Mouse (Mus musculus): ENCODE data around the gene Pax7. TPM values are rescaled to one million over a fixed set of nuclear protein-coding genes. Genes with fewer than 3 reads are reported as not detected.

Pax7 gene
- polyA plus RNA-seq, 1 experiment from 2014 or later: 1.1 TPM

DNA sequence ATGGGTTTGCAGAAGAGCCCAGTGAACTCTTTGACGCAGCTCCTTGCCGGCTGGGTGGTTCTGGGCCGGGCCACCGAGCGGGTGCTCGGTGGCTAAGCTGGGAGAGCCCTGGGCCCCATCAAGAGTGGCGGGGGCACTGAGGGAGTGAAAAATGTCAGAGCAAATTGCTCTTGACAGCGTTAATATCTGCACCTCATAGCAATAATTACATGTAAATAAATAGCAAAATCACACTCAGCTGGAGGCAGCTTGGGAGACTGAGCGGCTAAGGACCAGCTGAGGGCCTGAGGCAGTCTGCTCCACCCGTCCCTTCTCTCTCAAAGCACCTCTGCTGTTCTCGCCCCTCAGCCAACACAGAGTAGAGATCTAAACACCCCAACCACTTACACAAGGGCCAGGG, 72.6 kb downstream of the Pax7 start:
- H3K27ac ChIP-seq: peak overlapping the region; percentile 40
- H3K4me2 ChIP-seq (replicated peaks): no peak overlapping the region
- H3K9me3 ChIP-seq (replicated peaks): no peaks in the 10 kb centered on the region
- 44% methylated on average over 11 of the region's 11 CpGs for WGBS
- H3K4me3 ChIP-seq: no peak overlapping the region
- H3K36me3 ChIP-seq: no peaks in the 10 kb centered on the region
- peaks cover 62% of the 10 kb centered on the region for H3K4me1 ChIP-seq
- no peak overlapping the region for H3K9ac ChIP-seq
- peak; percentile 12; the same call in 1 of the 2 replicates for ATAC-seq (ENCODE audit: low FRiP score)
- H3K27me3 ChIP-seq: peaks cover 36% of the 10 kb centered on the region

DNA sequence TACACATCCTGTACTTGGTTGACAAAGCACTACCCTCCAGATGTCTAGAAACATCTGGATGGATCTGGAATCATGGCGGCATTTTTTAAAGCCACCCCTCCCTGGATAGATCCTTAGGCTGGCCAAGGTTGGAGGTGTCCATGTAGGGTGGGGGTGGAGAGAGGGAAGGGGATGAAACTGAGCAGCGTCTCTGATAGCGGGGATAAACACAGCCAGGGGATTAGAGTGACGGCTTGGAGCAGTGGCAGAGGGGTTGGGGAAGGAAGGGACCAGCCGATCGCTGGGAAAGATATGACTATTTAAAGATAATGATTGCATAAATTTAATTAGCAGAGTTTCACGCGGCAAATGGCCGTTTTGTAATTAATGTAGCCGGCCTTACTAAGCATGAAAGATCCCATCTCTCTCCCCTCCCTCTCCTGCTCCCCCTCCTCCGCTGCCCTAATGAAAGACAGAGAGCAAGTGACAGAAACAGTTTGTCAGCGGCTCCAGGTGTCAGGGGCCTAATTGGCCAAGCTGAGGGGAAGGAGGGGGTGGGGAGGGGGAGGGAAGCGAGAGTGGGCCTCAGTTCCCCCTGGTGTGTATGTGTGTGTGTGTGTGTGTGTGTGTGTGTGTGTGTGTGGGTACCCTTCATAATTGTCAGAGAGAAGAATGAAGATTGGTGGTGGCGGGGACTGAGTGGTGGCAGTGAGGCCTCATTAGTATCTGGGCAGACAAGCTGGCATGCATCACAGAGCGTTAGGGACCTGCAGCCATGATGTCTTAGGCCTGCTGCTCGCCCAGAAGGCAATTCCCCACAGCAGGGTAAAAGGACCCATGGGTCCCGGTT, 74.6 kb downstream of the Pax7 start:
- peak overlapping the region; percentile 62 for H3K27ac ChIP-seq
- WGBS: 11% methylated on average over 17 of the region's 17 CpGs
- 0 out of 2 replicates have a peak overlapping the region, but pooled peaks have one; percentile 24 for H3K4me2 ChIP-seq (replicated peaks)
- ATAC-seq (ENCODE audit: low FRiP score): peak; percentile 67
- peaks cover 71% of the 10 kb centered on the region for H3K4me1 ChIP-seq
- no peak overlapping the region for H3K9ac ChIP-seq
- peaks cover 42% of the 10 kb centered on the region for H3K27me3 ChIP-seq
- no peaks in the 10 kb centered on the region for H3K36me3 ChIP-seq
- no peak overlapping the region for H3K4me3 ChIP-seq
- no peaks in the 10 kb centered on the region for H3K9me3 ChIP-seq (replicated peaks)

DNA sequence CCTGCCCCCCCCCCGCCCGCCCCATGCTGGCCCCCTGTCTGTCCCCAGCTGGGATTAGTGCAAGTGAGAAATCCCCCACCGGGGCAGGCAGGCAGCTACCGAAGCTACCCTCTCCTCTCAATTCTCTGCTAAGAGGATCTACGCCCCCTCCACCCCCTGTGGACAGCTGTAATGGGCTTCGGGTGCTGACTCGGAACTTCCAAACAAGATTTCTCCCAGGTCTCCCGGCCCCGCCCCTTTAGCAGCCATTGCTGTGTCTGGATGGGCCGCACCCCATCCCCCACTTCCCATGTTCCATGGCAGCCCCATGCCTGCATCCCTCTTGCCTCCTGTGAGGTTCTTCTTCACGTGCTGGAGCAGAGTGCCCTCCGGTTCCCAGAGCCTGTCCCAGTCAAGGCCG, 76.4 kb downstream of the Pax7 start:
- ATAC-seq (ENCODE audit: low FRiP score): no peak
- H3K9me3 ChIP-seq (replicated peaks): no peaks in the 10 kb centered on the region
- WGBS: 7% methylated on average over 12 of the region's 13 CpGs
- no peak overlapping the region for H3K4me2 ChIP-seq (replicated peaks)
- no peak overlapping the region for H3K27ac ChIP-seq
- H3K36me3 ChIP-seq: no peaks in the 10 kb centered on the region
- H3K4me1 ChIP-seq: peaks cover 55% of the 10 kb centered on the region
- H3K4me3 ChIP-seq: no peak overlapping the region
- H3K27me3 ChIP-seq: peaks cover 24% of the 10 kb centered on the region
- no peak overlapping the region for H3K9ac ChIP-seq

DNA sequence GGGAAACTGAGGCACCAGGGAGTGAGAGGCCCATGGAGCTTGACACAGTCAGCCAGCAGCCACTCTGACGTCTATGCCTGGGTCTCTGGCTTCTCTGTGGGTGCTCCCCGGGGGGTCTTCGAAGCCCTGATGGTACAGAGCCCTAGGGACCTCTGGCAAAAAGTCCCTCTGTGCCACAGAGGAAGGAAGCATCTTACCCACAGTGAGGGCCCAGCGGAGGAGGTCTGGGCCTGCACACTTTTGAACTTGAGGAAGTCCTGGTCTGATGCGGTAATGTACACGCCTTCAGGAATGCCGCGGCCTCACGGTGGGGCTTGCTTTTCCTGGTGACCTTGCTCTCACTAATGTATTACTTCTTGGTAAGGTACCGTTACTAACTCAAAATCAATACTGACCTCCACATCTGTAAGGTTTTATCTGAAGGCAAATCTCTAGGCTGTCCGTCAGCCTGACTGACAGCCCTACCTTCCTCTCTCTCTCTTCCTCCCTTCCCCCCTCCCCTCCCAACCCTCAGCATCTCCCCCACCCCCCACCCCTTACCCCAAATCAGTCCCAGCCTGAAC, 79.1 kb downstream of the Pax7 start:
- 47% methylated on average over 11 of the region's 11 CpGs for WGBS
- H3K27ac ChIP-seq: no peak overlapping the region

DNA sequence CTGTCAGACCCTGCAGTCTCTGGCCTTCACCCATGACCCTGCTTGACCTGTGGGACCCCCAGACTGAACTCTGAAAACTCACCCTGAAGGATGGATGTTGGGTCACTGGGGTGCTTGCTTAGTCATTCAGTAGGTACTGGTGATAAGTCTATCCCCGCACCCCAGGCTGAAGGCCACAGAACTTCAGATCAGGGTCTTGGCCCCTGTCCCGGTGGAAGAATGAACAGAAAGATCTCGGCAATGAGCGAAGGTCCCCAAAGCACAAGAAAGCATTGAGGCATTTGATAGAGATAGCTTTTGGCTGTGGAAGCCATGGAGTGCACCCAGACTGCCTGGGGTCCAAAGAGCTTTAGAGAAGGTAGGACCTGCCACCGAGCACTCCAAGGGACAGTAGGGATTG, 82.4 kb downstream of the Pax7 start:
- no peak overlapping the region for H3K27ac ChIP-seq
- 92% methylated on average over 5 of the region's 5 CpGs for WGBS
- peaks cover 15% of the 10 kb centered on the region for H3K4me1 ChIP-seq
- no peak overlapping the region for H3K4me3 ChIP-seq
- no peak for ATAC-seq (ENCODE audit: low FRiP score)
- H3K9me3 ChIP-seq (replicated peaks): no peaks in the 10 kb centered on the region
- no peak overlapping the region for H3K9ac ChIP-seq
- no peak overlapping the region for H3K4me2 ChIP-seq (replicated peaks)
- no peaks in the 10 kb centered on the region for H3K36me3 ChIP-seq
- H3K27me3 ChIP-seq: peaks cover 11% of the 10 kb centered on the region; the same call in 1 of the 2 replicates

More for the DNA sequence above, 79.1 kb downstream of the Pax7 start:
- Histone ChIP-seq H3K4me1 (peaks cover 37% of the 10 kb centered on the region), H3K9me3 (replicated peaks) (no peaks in the 10 kb centered on the region), H3K9ac (peak overlapping the region; percentile 41; the same call in 1 of the 2 replicates), H3K36me3 (no peaks in the 10 kb centered on the region), H3K4me2 (replicated peaks) (no peak overlapping the region), H3K27me3 (peaks cover 15% of the 10 kb centered on the region), H3K4me3 (no peak overlapping the region)
- ATAC-seq (ENCODE audit: low FRiP score): no peak

DNA sequence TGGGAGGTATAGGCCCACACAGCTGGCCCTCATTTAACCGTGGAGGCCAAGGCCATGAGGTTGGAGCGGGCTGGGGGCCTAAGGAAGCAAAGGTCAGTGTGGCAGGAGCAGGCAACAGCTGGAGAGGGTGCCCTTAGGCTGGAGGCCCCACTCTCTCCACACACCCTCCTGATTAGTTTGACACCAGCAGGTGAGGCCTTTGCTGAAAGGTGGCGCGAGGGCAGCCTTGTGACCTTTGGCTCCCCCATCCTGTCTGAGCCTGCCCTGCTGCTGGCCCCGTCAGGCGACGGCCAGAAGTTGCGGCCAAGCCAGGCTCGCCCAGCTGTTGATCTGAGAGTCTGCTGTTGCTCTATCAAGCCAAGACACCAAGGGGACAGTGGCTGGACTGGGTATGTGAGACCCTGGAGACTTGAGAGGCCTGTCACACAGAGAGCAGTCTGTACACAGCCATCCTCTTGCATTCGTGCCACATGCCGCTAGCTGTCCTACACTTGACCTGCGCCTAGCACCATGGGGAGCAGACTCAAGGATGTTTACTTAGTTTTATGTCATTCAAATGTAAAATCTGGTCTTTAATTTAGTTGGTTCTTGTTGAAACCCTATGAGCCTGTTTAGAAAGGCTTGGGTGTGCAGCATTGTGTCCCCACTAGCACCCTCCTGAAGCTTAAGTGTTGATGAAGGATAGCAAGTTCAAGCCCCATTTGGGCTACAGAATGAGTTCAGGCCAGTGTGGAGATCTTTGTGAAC, 86.0 kb downstream of the Pax7 start:
- H3K36me3 ChIP-seq: no peaks in the 10 kb centered on the region
- no peaks in the 10 kb centered on the region for H3K27me3 ChIP-seq
- H3K4me1 ChIP-seq: peaks cover 15% of the 10 kb centered on the region
- H3K27ac ChIP-seq: no peak overlapping the region
- no peak overlapping the region for H3K4me3 ChIP-seq
- H3K9ac ChIP-seq: no peak overlapping the region
- 43% methylated on average over 12 of the region's 12 CpGs for WGBS
- H3K9me3 ChIP-seq (replicated peaks): no peaks in the 10 kb centered on the region
- H3K4me2 ChIP-seq (replicated peaks): no peak overlapping the region
- no peak for ATAC-seq (ENCODE audit: low FRiP score)

DNA sequence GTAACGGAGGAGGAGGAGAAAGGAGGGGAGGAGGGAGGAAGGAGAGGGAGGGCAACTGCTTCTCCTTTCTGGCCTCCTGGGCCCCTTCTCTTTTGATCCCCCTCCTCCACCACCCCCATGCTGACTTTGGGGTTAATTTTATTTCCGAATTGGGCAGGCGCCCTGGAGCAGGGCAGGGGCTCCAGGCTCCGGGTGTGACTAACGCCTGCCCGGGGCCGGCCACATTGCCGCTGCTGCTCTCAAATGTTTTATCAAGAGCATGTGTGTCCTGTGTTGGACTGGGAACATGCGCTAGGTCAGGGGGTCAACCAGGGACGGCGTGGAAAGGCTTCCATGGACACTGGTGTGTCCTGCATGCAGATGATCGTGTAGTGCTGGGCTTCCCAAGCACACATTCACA, 87.2 kb downstream of the Pax7 start:
- no peak overlapping the region for H3K27ac ChIP-seq
- no peaks in the 10 kb centered on the region for H3K36me3 ChIP-seq
- ATAC-seq (ENCODE audit: low FRiP score): no peak
- no peak overlapping the region for H3K9ac ChIP-seq
- peaks cover 15% of the 10 kb centered on the region for H3K4me1 ChIP-seq
- WGBS: 47% methylated on average over 12 of the region's 12 CpGs
- H3K9me3 ChIP-seq (replicated peaks): no peaks in the 10 kb centered on the region
- no peak overlapping the region for H3K4me3 ChIP-seq
- no peak overlapping the region for H3K4me2 ChIP-seq (replicated peaks)
- no peaks in the 10 kb centered on the region for H3K27me3 ChIP-seq

DNA sequence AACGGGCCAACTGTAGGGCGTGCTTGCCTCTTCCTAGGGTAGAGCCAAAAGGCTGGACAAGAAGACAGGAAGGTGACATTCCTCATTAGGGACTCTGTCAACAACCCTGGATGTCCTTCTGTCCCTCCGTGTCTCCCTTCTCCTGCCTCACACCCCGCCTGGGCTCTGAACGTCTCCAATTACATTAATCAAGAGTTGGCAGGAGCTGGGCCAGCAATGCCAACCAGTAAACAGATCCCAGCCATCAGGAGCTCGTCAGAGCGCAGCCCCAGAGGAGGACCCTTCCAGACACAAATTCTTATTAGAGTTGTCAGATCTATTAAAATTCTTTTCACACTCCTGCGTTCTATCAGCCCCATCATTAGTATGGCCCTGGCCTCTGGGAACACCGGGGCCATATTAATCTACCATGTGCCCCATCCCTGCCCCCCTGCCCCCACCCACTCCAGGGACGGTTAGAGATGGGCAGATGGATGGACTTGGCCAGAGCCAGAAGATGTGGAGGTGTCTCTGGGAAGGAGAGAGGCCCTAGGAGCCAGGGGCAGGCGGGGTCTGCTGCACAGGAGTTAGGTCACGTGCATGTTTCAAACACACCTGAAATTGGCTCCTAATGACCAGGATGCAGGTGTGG, 88.4 kb downstream of the Pax7 start:
- H3K9ac ChIP-seq: no peak overlapping the region
- no peak overlapping the region for H3K4me2 ChIP-seq (replicated peaks)
- 0 out of 2 replicates have a peak, but pooled peaks cover 6% of the 10 kb centered on the region for H3K36me3 ChIP-seq
- peaks cover 15% of the 10 kb centered on the region for H3K4me1 ChIP-seq
- 59% methylated on average over 12 of the region's 12 CpGs for WGBS
- ATAC-seq (ENCODE audit: low FRiP score): no peak; the same call in 1 of the 2 replicates
- H3K27me3 ChIP-seq: no peaks in the 10 kb centered on the region
- no peak overlapping the region for H3K4me3 ChIP-seq
- no peak overlapping the region for H3K27ac ChIP-seq
- no peaks in the 10 kb centered on the region for H3K9me3 ChIP-seq (replicated peaks)

DNA sequence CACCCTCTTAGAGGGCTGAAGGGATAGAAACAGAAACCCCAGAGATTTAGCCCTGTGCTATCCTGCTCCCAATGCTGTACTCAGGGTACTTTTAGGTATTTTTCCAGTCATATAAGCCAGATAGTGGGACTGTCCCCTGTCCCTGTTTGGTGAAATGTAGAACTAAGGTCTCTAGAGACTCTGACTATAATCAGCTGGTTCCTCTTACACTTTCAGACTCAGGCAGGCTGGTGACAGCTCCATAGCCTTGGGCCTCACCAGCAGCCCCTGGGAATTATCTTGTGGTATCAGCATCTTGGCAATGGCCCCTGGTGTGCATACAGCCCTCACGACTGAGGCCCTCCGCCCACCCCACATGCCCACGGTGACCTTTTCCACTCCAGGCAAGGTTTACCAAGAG, 89.7 kb downstream of the Pax7 start:
- Histone ChIP-seq H3K4me3 (no peak overlapping the region), H3K4me1 (peaks cover 15% of the 10 kb centered on the region), H3K9me3 (replicated peaks) (no peaks in the 10 kb centered on the region), H3K27ac (no peak overlapping the region), H3K9ac (no peak overlapping the region), H3K36me3 (0 out of 2 replicates have a peak, but pooled peaks cover 6% of the 10 kb centered on the region), H3K4me2 (replicated peaks) (no peak overlapping the region), H3K27me3 (no peaks in the 10 kb centered on the region)
- no peak for ATAC-seq (ENCODE audit: low FRiP score)
- 82% methylated on average over 3 of the region's 3 CpGs for WGBS

DNA sequence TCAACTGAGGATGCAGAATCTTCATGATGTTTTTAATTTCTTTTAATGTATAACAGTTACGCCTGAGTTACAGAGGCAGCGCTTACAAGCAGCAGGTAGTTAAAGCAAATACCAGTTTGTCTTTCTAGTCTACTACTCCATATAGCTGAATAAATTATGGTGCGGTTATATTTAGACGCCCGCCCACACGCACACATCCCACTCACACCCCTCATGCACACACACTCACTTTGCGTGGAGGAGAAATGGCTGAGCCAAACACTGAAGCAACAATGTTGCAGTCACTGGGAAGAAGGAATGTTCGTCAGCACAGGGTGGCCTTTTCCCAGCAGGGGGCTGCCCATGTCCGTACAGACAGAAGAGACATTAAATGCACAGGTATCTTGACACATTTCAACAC, 96.3 kb downstream of the Pax7 start:
- H3K4me3 ChIP-seq: no peak overlapping the region
- no peaks in the 10 kb centered on the region for H3K27me3 ChIP-seq
- no peak overlapping the region for H3K9ac ChIP-seq
- no peaks in the 10 kb centered on the region for H3K9me3 ChIP-seq (replicated peaks)
- H3K4me2 ChIP-seq (replicated peaks): no peak overlapping the region
- 92% methylated on average over 9 of the region's 9 CpGs for WGBS
- no peaks in the 10 kb centered on the region for H3K4me1 ChIP-seq
- no peak overlapping the region for H3K27ac ChIP-seq
- no peak for ATAC-seq (ENCODE audit: low FRiP score)
- 0 out of 2 replicates have a peak, but pooled peaks cover 6% of the 10 kb centered on the region for H3K36me3 ChIP-seq

DNA sequence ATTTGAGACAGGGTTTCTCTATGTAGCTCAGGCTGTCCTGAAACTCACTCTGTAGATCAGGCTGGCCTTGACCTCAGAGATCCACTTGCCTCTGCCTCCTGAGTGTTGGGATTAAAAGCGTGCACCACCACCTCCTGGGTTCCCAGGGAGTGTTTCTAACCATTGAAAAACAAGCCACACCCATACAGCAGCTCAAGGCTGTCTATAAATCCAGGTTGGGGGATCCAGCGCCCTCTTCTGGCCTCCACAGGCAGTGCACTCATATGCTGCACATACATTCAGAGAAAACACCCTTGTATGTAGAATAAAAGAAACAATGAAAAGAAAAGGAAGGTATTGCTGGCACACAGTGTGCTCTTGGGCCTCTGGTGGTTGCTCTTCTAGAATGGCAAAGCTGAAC, 106.2 kb downstream of the Pax7 start:
- H3K27me3 ChIP-seq: 0 out of 2 replicates have a peak, but pooled peaks cover 6% of the 10 kb centered on the region
- H3K9me3 ChIP-seq (replicated peaks): no peaks in the 10 kb centered on the region
- H3K36me3 ChIP-seq: no peaks in the 10 kb centered on the region
- H3K4me1 ChIP-seq: peaks cover 7% of the 10 kb centered on the region
- 54% methylated on average over 2 of the region's 2 CpGs for WGBS
- H3K4me2 ChIP-seq (replicated peaks): no peak overlapping the region
- no peak overlapping the region for H3K27ac ChIP-seq
- ATAC-seq (ENCODE audit: low FRiP score): no peak
- no peak overlapping the region for H3K4me3 ChIP-seq
- no peak overlapping the region for H3K9ac ChIP-seq

DNA sequence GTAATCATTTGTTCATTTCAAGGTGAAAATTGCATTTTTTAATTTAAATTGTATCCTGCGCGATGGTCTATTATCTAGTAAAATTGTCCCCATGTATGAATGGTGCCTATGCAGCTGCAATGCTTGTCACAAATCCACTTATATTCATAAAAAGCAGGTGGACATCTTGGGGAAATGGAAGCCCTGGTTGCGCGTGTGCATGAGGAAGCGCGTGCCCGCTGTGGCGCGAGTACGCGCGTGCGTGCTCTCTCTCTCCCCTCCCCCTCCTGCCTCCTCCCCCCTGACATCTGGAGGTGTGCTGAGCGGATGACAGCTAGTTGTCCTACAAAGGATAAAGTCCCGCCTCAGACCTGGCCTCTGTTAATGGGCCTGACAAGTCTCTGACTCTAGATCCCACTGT, 107.9 kb downstream of the Pax7 start:
- Histone ChIP-seq H3K27ac (no peak overlapping the region), H3K9ac (no peak overlapping the region), H3K4me3 (no peak overlapping the region), H3K4me1 (peaks cover 7% of the 10 kb centered on the region), H3K9me3 (replicated peaks) (no peaks in the 10 kb centered on the region), H3K27me3 (0 out of 2 replicates have a peak, but pooled peaks cover 6% of the 10 kb centered on the region), H3K4me2 (replicated peaks) (no peak overlapping the region), H3K36me3 (no peaks in the 10 kb centered on the region)
- 0 out of 2 replicates have a peak, but pooled peaks have one; percentile 32 for ATAC-seq (ENCODE audit: low FRiP score)
- WGBS: 71% methylated on average over 15 of the region's 15 CpGs
